Mouse (Mus musculus): ENCODE data around the gene Grk6.

GRCm38 (mm10) chr13:55475750-55476149 is 30.9 kb downstream of the Grk6 start:
- TF ChIP-seq POLR2A (IDR thresholded peaks at IDR 0.05; ENCODE audit: control insufficient read depth in 1 of 2, insufficient read depth in 1 of 2, low read depth in 1 of 2, low read length in 2 of 2, poor library complexity in 1 of 2) = no peak
- no peak for TF ChIP-seq EP300 (IDR thresholded peaks at IDR 0.05; ENCODE audit: low read depth in 1 of 2, low read length in 2 of 2)
- no peak for TF ChIP-seq NRF1 (IDR thresholded peaks at IDR 0.05; ENCODE audit: insufficient read depth, low read depth, low read length, poor library complexity, severe bottlenecking)
- no peak for TF ChIP-seq GATA1 (IDR thresholded peaks at IDR 0.05; ENCODE audit: low read depth, low read length)
